Mouse (Mus musculus) kidney, embryonic 16.5 days (tissue): ENCODE data around the gene Cyp2c38. TPM values are rescaled to one million over a fixed set of nuclear protein-coding genes. Genes with fewer than 3 reads are reported as not detected.
"Not testable (repeated sequence)": the region's sequence is repeated elsewhere in the genome, so short reads cannot be mapped to it uniquely, and the experiment has no call there.

Experiments
- ATAC-seq: fragments of 200-750 bp; cut with Nextera tagmentation; 2 replicates; pipeline ENCODE4 v1.8.0; 2017; ENCODE audit warnings: moderate TSS enrichment; ENCODE audit not compliant: low FRiP score, low TSS enrichment
- H3K27ac ChIP-seq: fragments of 300-500 bp; sonication (generic); 2 replicates; pipeline ENCODE4 v1.5.1; 2014; ENCODE audit warnings: low read length
- H3K27me3 ChIP-seq: fragments of 300-500 bp; sonication (generic); 2 replicates; pipeline ENCODE4 v1.6.1; 2014; ENCODE audit warnings: low read length, control low read depth, mixed read lengths; ENCODE audit not compliant: insufficient read depth
- H3K36me3 ChIP-seq: fragments of 300-500 bp; sonication (generic); 2 replicates; pipeline ENCODE4 v1.6.1; 2014; ENCODE audit warnings: low read length, control low read depth, mixed read lengths; ENCODE audit not compliant: insufficient read depth
- H3K4me1 ChIP-seq: fragments of 300-500 bp; sonication (generic); 2 replicates; pipeline ENCODE4 v1.6.1; 2014; ENCODE audit warnings: low read length, control low read depth, mixed read lengths; ENCODE audit not compliant: insufficient read depth
- H3K4me2 ChIP-seq: fragments of 300-500 bp; sonication (generic); replicated peaks from 2 replicates; pipeline ENCODE4 v1.6.1; 2014; ENCODE audit warnings: low read depth, low read length
- H3K4me3 ChIP-seq: fragments of 300-500 bp; sonication (generic); 2 replicates; pipeline ENCODE4 v1.5.1; 2014; ENCODE audit warnings: mild to moderate bottlenecking, low read length
- H3K9ac ChIP-seq: fragments of 300-500 bp; sonication (generic); replicated peaks from 2 replicates; pipeline ENCODE4 v1.6.1; 2014; ENCODE audit warnings: low read length
- H3K9me3 ChIP-seq: fragments of 300-500 bp; sonication (generic); 2 replicates; pipeline ENCODE4 v1.6.1; 2016; ENCODE audit warnings: low read length, control low read depth
- WGBS: fragments of 180-500 bp; shearing (Covaris S2); extraction: QIAGEN DNeasy Blood & Tissue Kit; methylation state at CpG from one replicate; pipeline ENCODE4 v1.1.7; 2014; 5-methylcytosine and 5-hydroxymethylcytosine counted together
- polyA plus RNA-seq: library from polyadenylated mRNA; unstranded; fragments of >200 nt; fragmentation: Nextera tagmentation; extraction: Ambion mirVana; gene quantifications from 2 replicates; pipeline ENCODE4 v1.2.1, GENCODE M21; 2015

The Cyp2c38 gene
- not detected in 2 replicates for polyA plus RNA-seq

DNA sequence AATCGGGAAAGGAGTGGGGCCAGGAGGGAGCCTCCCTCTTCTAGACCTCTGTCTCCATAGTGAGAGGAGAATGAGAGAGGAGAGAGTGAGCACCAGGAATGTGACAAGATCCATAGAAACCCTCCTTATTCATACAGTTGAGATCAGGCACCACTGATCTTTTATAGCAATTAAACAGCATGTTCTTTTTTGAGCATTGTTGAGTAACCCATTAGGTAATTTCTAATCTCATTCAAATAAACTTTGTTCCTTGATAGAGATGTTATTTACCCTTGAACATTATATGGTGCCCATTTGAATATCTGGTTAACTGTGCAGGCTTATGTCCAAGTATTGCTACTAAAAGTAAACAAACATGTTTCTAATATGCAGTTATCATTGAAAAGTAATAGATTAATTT, at the start of gene Cyp2c38:
Gene Cyp2c38 (minus strand): TSS at position 135 of the 400 bp plus-strand sequence.
- no peak for ATAC-seq
- Histone ChIP-seq H3K4me1 (no peaks in the 10 kb centered on the region), H3K4me3 (no peak within 1 kb of the TSS), H3K27me3 (no peaks in the 10 kb centered on the region), H3K9me3 (0 out of 2 replicates have a peak, but pooled peaks cover 3% of the 10 kb centered on the region), H3K27ac (no peak within 1 kb of the TSS), H3K36me3 (no peaks in the 10 kb centered on the region), H3K9ac (no peak within 1 kb of the TSS), H3K4me2 (no peak within 1 kb of the TSS)
- 83% methylated on average over 1 of the region's 1 CpGs for WGBS

DNA sequence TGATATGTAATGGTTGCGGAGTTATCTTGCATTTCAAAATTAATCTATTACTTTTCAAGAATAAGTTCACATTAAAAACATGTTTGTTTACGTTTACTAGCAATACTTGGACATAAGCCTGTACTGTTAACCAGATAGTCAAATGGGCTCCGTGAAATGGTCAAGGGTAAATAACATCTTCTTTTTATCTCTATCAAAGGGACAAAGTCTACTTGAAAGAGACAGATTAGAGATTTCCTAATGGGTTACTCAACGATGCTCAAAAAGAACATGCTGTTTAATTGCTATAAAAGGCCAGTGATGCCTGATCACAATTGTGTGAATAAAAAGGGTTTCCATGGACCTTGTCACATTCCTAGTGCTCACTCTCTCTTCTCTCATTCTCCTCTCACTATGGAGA, 47.7 kb upstream of the Cyp2c38 start, which contains the start of gene Cyp2c39:
Gene Cyp2c39 (plus strand): TSS at position 329 of the 400 bp plus-strand sequence.
- H3K9me3 ChIP-seq: no peaks in the 10 kb centered on the region
- H3K9ac ChIP-seq: no peak within 1 kb of the TSS
- no peak within 1 kb of the TSS for H3K4me2 ChIP-seq
- H3K27me3 ChIP-seq: no peaks in the 10 kb centered on the region
- ATAC-seq: no peak
- 82% methylated on average over 4 of the region's 4 CpGs for WGBS
- H3K4me3 ChIP-seq: no peak within 1 kb of the TSS
- no peak within 1 kb of the TSS for H3K27ac ChIP-seq
- no peaks in the 10 kb centered on the region for H3K4me1 ChIP-seq
- no peaks in the 10 kb centered on the region for H3K36me3 ChIP-seq

DNA sequence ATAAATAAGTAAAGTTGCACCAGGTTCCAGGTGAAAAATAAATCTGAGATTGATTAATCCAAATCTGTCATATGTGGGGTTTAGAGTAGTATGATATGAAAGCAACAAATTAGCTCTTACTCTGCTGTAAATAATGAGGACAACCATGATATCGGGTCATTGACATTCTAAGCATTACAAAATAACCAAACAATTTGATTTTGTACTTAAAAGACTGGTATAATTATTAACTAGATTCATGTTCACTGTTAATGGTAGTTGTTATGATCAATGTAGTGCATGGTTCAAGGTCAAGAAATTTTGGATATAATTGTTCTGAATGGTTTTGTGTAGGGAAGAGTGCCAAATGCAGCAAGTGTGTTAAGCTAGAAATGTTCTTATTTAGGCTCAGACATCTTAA, 46.7 kb upstream of the Cyp2c38 start:
- Histone ChIP-seq H3K9me3 (no peaks in the 10 kb centered on the region), H3K27ac (no peak overlapping the region), H3K4me1 (no peaks in the 10 kb centered on the region), H3K36me3 (no peaks in the 10 kb centered on the region), H3K27me3 (no peaks in the 10 kb centered on the region), H3K4me2 (no peak overlapping the region), H3K9ac (no peak overlapping the region), H3K4me3 (no peak overlapping the region)
- ATAC-seq: no peak
- 88% methylated on average over 1 of the region's 1 CpGs for WGBS

DNA sequence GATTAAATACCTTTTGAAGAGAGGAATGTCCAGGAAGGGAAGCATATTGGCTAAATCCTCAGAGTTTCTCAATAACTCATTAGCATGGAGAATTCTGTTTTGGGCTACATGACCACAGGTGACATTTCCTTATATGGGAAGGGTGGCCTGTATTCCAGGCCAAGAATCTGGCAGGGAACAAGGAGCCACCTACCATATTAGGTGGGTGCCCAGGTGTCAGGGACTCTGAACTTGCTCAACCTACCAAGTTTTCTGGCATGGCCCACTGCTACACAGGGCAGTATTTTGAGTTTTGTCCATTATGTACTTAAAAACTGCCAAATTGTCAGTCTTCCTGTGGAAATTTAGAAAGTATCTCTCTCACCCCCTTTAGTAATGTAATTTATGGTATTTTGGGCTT, 43.5 kb upstream of the Cyp2c38 start:
- H3K4me2 ChIP-seq: no peak overlapping the region
- H3K4me1 ChIP-seq: no peaks in the 10 kb centered on the region
- H3K27me3 ChIP-seq: no peaks in the 10 kb centered on the region
- no peak overlapping the region for H3K27ac ChIP-seq
- ATAC-seq: no peak
- no peaks in the 10 kb centered on the region for H3K36me3 ChIP-seq
- H3K9ac ChIP-seq: no peak overlapping the region
- H3K9me3 ChIP-seq: no peaks in the 10 kb centered on the region
- H3K4me3 ChIP-seq: no peak overlapping the region

DNA sequence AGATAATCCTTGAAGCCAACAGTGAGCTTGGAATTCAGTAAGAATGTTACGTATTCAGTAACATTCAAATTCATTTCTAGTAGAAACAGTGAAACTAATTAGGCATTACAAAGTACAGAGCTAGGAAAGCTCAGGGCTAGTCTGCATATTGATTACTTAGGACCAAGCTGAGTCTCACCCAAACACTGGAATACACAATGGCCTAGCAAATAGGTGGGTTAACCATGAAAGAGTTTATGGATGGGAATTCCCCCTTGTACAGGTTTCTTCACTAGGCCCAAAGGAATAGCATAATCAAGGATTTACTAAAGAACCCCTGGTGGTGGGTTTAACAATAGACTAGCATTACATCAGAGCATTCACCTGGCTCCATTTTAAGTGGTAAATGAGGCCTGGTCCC, 21.1 kb upstream of the Cyp2c38 start:
- H3K36me3 ChIP-seq, H3K4me1 ChIP-seq, H3K4me2 ChIP-seq, ATAC-seq, H3K4me3 ChIP-seq, H3K27me3 ChIP-seq, H3K27ac ChIP-seq, H3K9me3 ChIP-seq, H3K9ac ChIP-seq: not testable (repeated sequence)
- WGBS: 88% methylated on average over 1 of the region's 1 CpGs

DNA sequence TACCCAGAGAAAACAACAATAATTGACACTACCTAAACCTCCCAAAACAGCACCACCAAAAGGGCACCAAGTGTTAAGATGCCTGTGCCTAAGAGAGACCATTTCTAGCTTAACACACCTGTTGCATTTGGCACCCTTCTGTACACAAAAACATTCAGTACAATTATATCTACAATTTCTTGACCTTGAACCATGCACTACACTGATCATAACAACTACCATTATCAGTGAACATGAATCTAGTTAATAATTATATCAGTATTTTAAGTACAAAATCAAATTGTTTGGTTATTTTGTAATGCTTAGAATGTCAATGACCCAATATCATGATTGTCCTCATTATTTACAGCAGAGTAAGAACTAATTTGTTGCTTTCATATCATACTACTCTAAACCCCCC, 1.0 kb upstream of the Cyp2c38 start:
- H3K4me3 ChIP-seq: no peak overlapping the region
- H3K27me3 ChIP-seq: no peaks in the 10 kb centered on the region
- no peaks in the 10 kb centered on the region for H3K4me1 ChIP-seq
- ATAC-seq: no peak
- H3K9me3 ChIP-seq: 0 out of 2 replicates have a peak, but pooled peaks cover 3% of the 10 kb centered on the region
- H3K36me3 ChIP-seq: no peaks in the 10 kb centered on the region
- no peak overlapping the region for H3K27ac ChIP-seq
- H3K4me2 ChIP-seq: no peak overlapping the region
- H3K9ac ChIP-seq: no peak overlapping the region

Other genes starting within 250 kb of the Cyp2c38 start
- gene Cyp2c29, start 193.7 kb downstream of the Cyp2c38 start, polyA plus RNA-seq: not detected in 2 replicates
- gene Cyp2c39, start 47.8 kb upstream of the Cyp2c38 start, polyA plus RNA-seq: not detected in 2 replicates
- gene Cyp2c67, start 186.0 kb upstream of the Cyp2c38 start, polyA plus RNA-seq: not detected in 2 replicates